Mouse (Mus musculus) CH12.LX (cell line): ENCODE results near the gene Unc13b. TPM values are rescaled to one million over a fixed set of nuclear protein-coding genes. Genes with fewer than 3 reads are reported as not detected.

Experiments
- DNase-seq: peaks from one replicate; pipeline ENCODE4 v3.0.0-alpha.2; 2013; ENCODE audit errors: extremely low read depth
- H3K27ac ChIP-seq: 2 replicates; pipeline ENCODE4 v1.5.1; 2012; ENCODE audit warnings: low read depth, mild to moderate bottlenecking, control low read depth, moderate library complexity; ENCODE audit not compliant: insufficient read depth
- H3K27me3 ChIP-seq: replicated peaks from 2 replicates; pipeline ENCODE3; 2012; ENCODE audit warnings: inconsistent platforms
- H3K36me3 ChIP-seq, 2 experiments: replicated peaks in 1 of 2; 2 replicates each; pipeline versions ENCODE3 to v1.6.1; 2012; ENCODE audit warnings: inconsistent platforms in 1 of 2, low read length in 1 of 2, mild to moderate bottlenecking in 1 of 2, mixed read lengths in 1 of 2, moderate library complexity in 1 of 2; ENCODE audit not compliant: control insufficient read depth in 1 of 2, insufficient read depth in 1 of 2
- H3K4me1 ChIP-seq, 2 experiments: 2 replicates each; pipeline ENCODE4 v1.6.1; 2012; ENCODE audit warnings: inconsistent platforms in 1 of 2, moderate library complexity in 1 of 2; ENCODE audit not compliant: insufficient read depth in 2 of 2, control insufficient read depth in 1 of 2
- H3K4me2 ChIP-seq: 2 replicates; pipeline ENCODE4 v1.6.1; 2012; ENCODE audit warnings: low read depth, mild to moderate bottlenecking, control low read depth; ENCODE audit not compliant: poor library complexity, insufficient read depth, severe bottlenecking
- H3K4me3 ChIP-seq, 3 experiments: fragments of 150-350 bp in 1 of 3; sonication (generic) in 1 of 3; replicated peaks in 1 of 3; 2 replicates each; pipeline versions ENCODE3 to v1.5.1; 2011 to 2012; ENCODE audit warnings: low read depth in 2 of 3, low read length in 2 of 3, mild to moderate bottlenecking in 2 of 3, moderate library complexity in 2 of 3, control low read depth in 1 of 3, improper control_type of control experiment in 1 of 3, inconsistent platforms in 1 of 3, mixed read lengths in 1 of 3; ENCODE audit not compliant: poor library complexity in 1 of 3
- H3K79me2 ChIP-seq: replicated peaks from 2 replicates; pipeline ENCODE4 v1.6.1; 2012; ENCODE audit warnings: mild to moderate bottlenecking, moderate library complexity; ENCODE audit not compliant: control insufficient read depth, poor library complexity, insufficient read depth, severe bottlenecking; ENCODE audit errors: extremely low read depth
- H3K9ac ChIP-seq: 2 replicates; pipeline ENCODE4 v1.6.1; 2012; ENCODE audit warnings: low read depth, mild to moderate bottlenecking, control low read depth, moderate library complexity; ENCODE audit not compliant: insufficient read depth
- H3K9me3 ChIP-seq: replicated peaks from 2 replicates; pipeline ENCODE3; 2012; ENCODE audit warnings: low read length, inconsistent platforms, mixed read lengths
- BHLHE40 ChIP-seq: IDR thresholded peaks from 2 replicates; pipeline ENCODE4 v1.6.1; 2011; ENCODE audit warnings: mild to moderate bottlenecking, low read depth, low read length, improper control_type of control experiment
- CHD1 ChIP-seq: IDR thresholded peaks from 2 replicates; pipeline ENCODE4 v1.6.1; 2012; ENCODE audit warnings: low read depth, low read length, improper control_type of control experiment, inconsistent platforms
- ETS1 ChIP-seq: conservative IDR thresholded peaks from 2 replicates; pipeline ENCODE4 v1.6.1; 2012; ENCODE audit warnings: low read depth, mild to moderate bottlenecking, inconsistent platforms, low read length, improper control_type of control experiment, moderate library complexity
- HCFC1 ChIP-seq: IDR thresholded peaks from 2 replicates; pipeline ENCODE4 v1.6.1; 2012; ENCODE audit warnings: low read depth, mild to moderate bottlenecking, inconsistent platforms, low read length, improper control_type of control experiment
- IRF4 ChIP-seq: IDR thresholded peaks from 2 replicates; pipeline ENCODE4 v1.6.1; 2014; ENCODE audit warnings: low read depth, mild to moderate bottlenecking, inconsistent platforms, low read length, improper control_type of control experiment
- JUN ChIP-seq: IDR thresholded peaks from 2 replicates; pipeline ENCODE4 v1.6.1; 2011; ENCODE audit warnings: low read depth, mild to moderate bottlenecking, low read length, improper control_type of control experiment, moderate library complexity; ENCODE audit not compliant: insufficient read depth
- KAT2A ChIP-seq: IDR thresholded peaks from 2 replicates; pipeline ENCODE4 v1.6.1; 2012; ENCODE audit warnings: low read length, improper control_type of control experiment, inconsistent platforms; ENCODE audit not compliant: insufficient replicate concordance
- MAFK ChIP-seq: IDR thresholded peaks from 2 replicates; pipeline ENCODE4 v1.6.1; 2011; ENCODE audit warnings: low read length, improper control_type of control experiment; ENCODE audit not compliant: insufficient replicate concordance
- MAX ChIP-seq: IDR thresholded peaks from 2 replicates; pipeline ENCODE4 v1.6.1; 2011; ENCODE audit warnings: low read length, improper control_type of control experiment
- NELFE ChIP-seq: IDR thresholded peaks from 2 replicates; pipeline ENCODE4 v1.6.1; 2011; ENCODE audit warnings: low read depth, low read length, improper control_type of control experiment
- NRF1 ChIP-seq: IDR thresholded peaks from 2 replicates; pipeline ENCODE4 v1.6.1; 2014; ENCODE audit warnings: low read depth, mild to moderate bottlenecking, inconsistent platforms, low read length, improper control_type of control experiment, moderate library complexity
- POLR2A ChIP-seq: IDR thresholded peaks from 2 replicates; pipeline ENCODE4 v1.6.1; 2011; ENCODE audit warnings: low read depth, mild to moderate bottlenecking, improper control_type of control experiment, low read length
- POLR2AphosphoS2 ChIP-seq: IDR thresholded peaks from 2 replicates; pipeline ENCODE4 v1.6.1; 2011; ENCODE audit warnings: low read depth, low read length, improper control_type of control experiment
- SIN3A ChIP-seq: IDR thresholded peaks from 2 replicates; pipeline ENCODE4 v1.6.1; 2012; ENCODE audit warnings: low read length, improper control_type of control experiment, inconsistent platforms
- SMC3 ChIP-seq: IDR thresholded peaks from 2 replicates; pipeline ENCODE4 v1.6.1; 2011; ENCODE audit warnings: low read depth, low read length, improper control_type of control experiment
- TBP ChIP-seq: conservative IDR thresholded peaks from 2 replicates; pipeline ENCODE4 v1.6.1; 2011; ENCODE audit warnings: low read depth, low read length, improper control_type of control experiment
- TCF12 ChIP-seq: IDR thresholded peaks from 2 replicates; pipeline ENCODE4 v1.6.1; 2014; ENCODE audit warnings: low read depth, mild to moderate bottlenecking, inconsistent platforms, low read length, improper control_type of control experiment
- UBTF ChIP-seq: IDR thresholded peaks from 2 replicates; pipeline ENCODE4 v1.6.1; 2012; ENCODE audit warnings: low read depth, mild to moderate bottlenecking, inconsistent platforms, low read length, improper control_type of control experiment, moderate library complexity
- USF1 ChIP-seq: IDR thresholded peaks from 2 replicates; pipeline ENCODE4 v1.6.1; 2014; ENCODE audit warnings: low read depth, mild to moderate bottlenecking, inconsistent platforms, low read length, improper control_type of control experiment
- ZC3H11A ChIP-seq: IDR thresholded peaks from 2 replicates; pipeline ENCODE4 v1.6.1; 2012; ENCODE audit warnings: low read depth, mild to moderate bottlenecking, inconsistent platforms, low read length, improper control_type of control experiment
- ZMIZ1 ChIP-seq: IDR thresholded peaks from 2 replicates; pipeline ENCODE4 v1.6.1; 2012; ENCODE audit warnings: low read depth, mild to moderate bottlenecking, inconsistent platforms, low read length, improper control_type of control experiment
- ZNF384 ChIP-seq: IDR thresholded peaks from 2 replicates; pipeline ENCODE4 v1.6.1; 2012; ENCODE audit warnings: low read depth, low read length, improper control_type of control experiment, inconsistent platforms
- dilution Hi-C: fragments of 300-500 bp; cut with MboI; formaldehyde crosslinking; loops from 2 replicates; pipeline ENCODE4 v1.14.3; 2020; ENCODE audit warnings: low sequenced_read_pairs; ENCODE audit not compliant: extremely low pct_unique_long_range_greater_than_20kb, extremely low pct_ligation_motif_present
- in situ Hi-C: fragments of 300-500 bp; cut with MboI; formaldehyde crosslinking; loops from 3 replicates; pipeline ENCODE4 v1.14.3; 2019; ENCODE audit warnings: low sequenced_read_pairs, low pct_ligation_motif_present, low pct_unique_long_range_greater_than_20kb, mixed read lengths
- polyA plus RNA-seq: library from polyadenylated mRNA; unstranded; fragments of >175 nt; gene quantifications from 2 replicates; pipeline ENCODE4 v1.2.1, GENCODE M21; 2012; ENCODE audit warnings: low read depth; ENCODE audit not compliant: insufficient read length
- total RNA-seq, 2 experiments: library from RNA; depleted of rRNA; stranded (reverse); fragments of 300-350 nt in 1 of 2; fragments of >200 nt in 1 of 2; gene quantifications; 2 replicates each; pipeline ENCODE4 v1.2.3; 2012 to 2014

The Unc13b gene
- total and polyA plus RNA-seq, 3 experiments, result 0.08 to 0.23 (median 0.19) TPM

GRCm38 (mm10) chr4:43082458-43082857, 23.7 kb downstream of the Unc13b start:
- Histone ChIP-seq H3K4me1 (no peaks in the 10 kb centered on the region), H3K4me2 (no peak overlapping the region), H3K9me3 (no peaks in the 10 kb centered on the region), H3K9ac (no peak overlapping the region), H3K36me3 (no peaks in the 10 kb centered on the region), H3K27ac (no peak overlapping the region), H3K4me3 (no peak overlapping the region), H3K27me3 (peaks cover 2% of the 10 kb centered on the region), H3K79me2 (no peaks in the 10 kb centered on the region)
- DNase-seq, result no peak
- in situ Hi-C loops (loop anchor here (25.0 kb wide), 1 partner anchor 330 kb away; no protein-coding TSS in a partner anchor), dilution Hi-C loops (no loop called here)
- peak; percentile 53 for TF ChIP-seq ZNF384
- no peak for TF ChIP-seq MAX

DNA sequence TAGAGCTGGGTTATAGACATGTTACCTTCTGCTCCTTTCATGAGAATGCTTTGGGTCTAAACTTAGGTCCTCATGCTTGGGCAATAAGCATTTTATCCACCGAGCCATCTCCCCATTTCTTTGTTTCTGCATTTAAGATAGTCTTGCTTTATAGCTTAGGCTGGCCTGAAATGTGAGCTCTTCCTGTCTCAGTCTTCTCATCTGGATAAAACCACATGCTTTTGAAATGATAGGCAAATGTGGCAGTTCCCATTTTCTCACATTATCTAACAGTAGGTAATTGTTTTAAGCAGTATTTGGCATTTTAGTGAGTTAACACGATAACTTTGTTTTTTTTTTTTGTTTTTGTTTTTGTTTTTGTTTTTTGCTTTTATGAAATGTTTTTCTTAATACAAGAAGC, 31.2 kb downstream of the Unc13b start:
- DNase-seq, result no peak
- no peaks in the 10 kb centered on the region for H3K9me3 ChIP-seq
- no peaks in the 10 kb centered on the region for H3K36me3 ChIP-seq
- H3K79me2 ChIP-seq, result no peaks in the 10 kb centered on the region
- H3K4me2 ChIP-seq, result no peak overlapping the region
- no peak overlapping the region for H3K27ac ChIP-seq
- H3K9ac ChIP-seq, result no peak overlapping the region
- no peaks in the 10 kb centered on the region for H3K27me3 ChIP-seq
- in situ Hi-C loops, result loop anchor here (25.0 kb wide), 1 partner anchor 322 kb away; no protein-coding TSS in a partner anchor
- no peak for TF ChIP-seq HCFC1
- TF ChIP-seq UBTF, result no peak
- TF ChIP-seq KAT2A, result no peak
- no peak for TF ChIP-seq ZMIZ1
- no peak for TF ChIP-seq JUN
- no peak for TF ChIP-seq CHD1
- no peak for TF ChIP-seq MAX
- H3K4me3 ChIP-seq, result no peak overlapping the region
- H3K4me1 ChIP-seq, result no peaks in the 10 kb centered on the region
- dilution Hi-C loops, result no loop called here

DNA sequence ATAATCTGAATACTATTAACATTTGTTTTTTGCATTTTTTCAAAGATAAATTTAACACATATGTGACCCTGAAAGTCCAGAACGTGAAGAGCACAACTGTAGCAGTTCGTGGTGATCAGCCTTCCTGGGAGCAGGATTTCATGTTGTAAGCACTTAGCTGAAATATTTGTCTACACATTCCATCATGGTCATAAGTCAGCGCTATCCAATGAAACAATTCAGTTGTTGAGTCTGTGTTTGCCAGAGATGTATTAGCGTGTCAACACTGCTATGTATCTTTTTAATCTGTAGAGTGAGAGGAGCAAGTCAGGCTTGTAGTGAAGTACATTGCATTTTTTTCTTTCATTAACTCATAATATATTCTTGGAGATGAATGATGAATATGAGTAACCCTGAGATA, 32.4 kb downstream of the Unc13b start:
- Histone ChIP-seq H3K36me3 (no peaks in the 10 kb centered on the region), H3K79me2 (no peaks in the 10 kb centered on the region), H3K9me3 (no peaks in the 10 kb centered on the region), H3K27me3 (no peaks in the 10 kb centered on the region), H3K27ac (no peak overlapping the region), H3K4me2 (no peak overlapping the region)
- in situ Hi-C loops, result loop anchor here (25.0 kb wide), 1 partner anchor 321 kb away; no protein-coding TSS in a partner anchor
- TF ChIP-seq NRF1 (no peak), IRF4 (no peak), TBP (no peak), MAFK (no peak), SIN3A (no peak), TCF12 (no peak), ETS1 (no peak), ZMIZ1 (no peak), ZC3H11A (no peak), ZNF384 (no peak), JUN (no peak), HCFC1 (no peak), KAT2A (no peak), UBTF (no peak), POLR2A (no peak), POLR2AphosphoS2 (no peak), BHLHE40 (no peak), USF1 (no peak), NELFE (no peak), SMC3 (no peak)
- TF ChIP-seq, all 38 proteins: peak for 0
- Histone ChIP-seq H3K4me1 (no peaks in the 10 kb centered on the region), H3K9ac (no peak overlapping the region), H3K4me3 (no peak overlapping the region)
- DNase-seq, result no peak
- dilution Hi-C loops, result no loop called here
